Mouse (Mus musculus) c-Kit-positive CD71-negative TER-119-negative erythroid progenitor cells, embryonic 14.5 days (primary cell): ENCODE data around the gene Plxnd1.

Source experiments
- DNase-seq: peaks from one replicate; pipeline ENCODE4 v3.0.0-alpha.2; 2013; ENCODE audit warnings: low read depth

The Plxnd1 gene

GRCm38 (mm10) chr6:115994877-115995520, at the start of gene Plxnd1:
TSS of gene Plxnd1 (minus strand) at chr6:115995005.
- DNase-seq = peak; percentile 75

GRCm38 (mm10) chr6:116044039-116044438, 49.2 kb upstream of the Plxnd1 start:
- no peak for DNase-seq

GRCm38 (mm10) chr6:116038222-116038621, 43.4 kb upstream of the Plxnd1 start:
- peak; percentile 13 for DNase-seq

GRCm38 (mm10) chr6:116037281-116037831, 42.6 kb upstream of the Plxnd1 start:
- DNase-seq = no peak

- DNase-seq = no peak
These were observed 41.8 kb upstream of the Plxnd1 start for GRCm38 (mm10) chr6:116036555-116036954.

- DNase-seq = no peak
These were observed 36.2 kb upstream of the Plxnd1 start for GRCm38 (mm10) chr6:116031052-116031451.

- no peak for DNase-seq
These were observed 29.9 kb upstream of the Plxnd1 start for GRCm38 (mm10) chr6:116024666-116025065.

- DNase-seq = no peak
These were observed 27.2 kb upstream of the Plxnd1 start for GRCm38 (mm10) chr6:116021961-116022485.

GRCm38 (mm10) chr6:116015902-116016301, 21.1 kb upstream of the Plxnd1 start:
- no peak for DNase-seq

GRCm38 (mm10) chr6:116014111-116014510, 19.3 kb upstream of the Plxnd1 start:
- DNase-seq = no peak

- DNase-seq = no peak
These were observed 18.9 kb upstream of the Plxnd1 start for GRCm38 (mm10) chr6:116013687-116014086.

GRCm38 (mm10) chr6:116010541-116010940, 15.7 kb upstream of the Plxnd1 start:
- peak; percentile 78 for DNase-seq

- DNase-seq = no peak
These were observed 14.6 kb upstream of the Plxnd1 start for GRCm38 (mm10) chr6:116009426-116009825.

- DNase-seq = no peak
These were observed 12.9 kb upstream of the Plxnd1 start for GRCm38 (mm10) chr6:116007561-116008173.

- no peak for DNase-seq
These were observed 11.9 kb upstream of the Plxnd1 start for GRCm38 (mm10) chr6:116006731-116007130.

- no peak for DNase-seq
These were observed 11.1 kb upstream of the Plxnd1 start for GRCm38 (mm10) chr6:116005959-116006288.

GRCm38 (mm10) chr6:116005275-116005958, 10.6 kb upstream of the Plxnd1 start:
- DNase-seq = no peak

GRCm38 (mm10) chr6:116004716-116005115, 9.9 kb upstream of the Plxnd1 start:
- DNase-seq = no peak

GRCm38 (mm10) chr6:116004069-116004468, 9.3 kb upstream of the Plxnd1 start:
- no peak for DNase-seq

GRCm38 (mm10) chr6:116003516-116003915, 8.7 kb upstream of the Plxnd1 start:
- no peak for DNase-seq

GRCm38 (mm10) chr6:116002311-116003104, 7.7 kb upstream of the Plxnd1 start:
- DNase-seq = no peak

- DNase-seq = no peak
These were observed 6.0 kb upstream of the Plxnd1 start for GRCm38 (mm10) chr6:116000851-116001250.
